Mouse (Mus musculus): Measurements from ENCODE around the gene Prrt3.

The Prrt3 gene

GRCm38 (mm10) chr6:113501388-113502084 lies at the start of gene Prrt3:
Gene Prrt3 (minus strand): TSS chr6:113501931.
- peaks cover 10% of the 10 kb centered on the region for H3K36me3 ChIP-seq (ENCODE audit: insufficient read depth, low read length)
- no peaks in the 10 kb centered on the region for H3K9me3 ChIP-seq (ENCODE audit: low read length)
- H3K4me3 ChIP-seq (replicated peaks; ENCODE audit: low read length), result peak within 1 kb of the TSS; percentile 83
- peaks cover 62% of the 10 kb centered on the region for H3K4me1 ChIP-seq (replicated peaks; ENCODE audit: low read depth, low read length)
- TF ChIP-seq NANOG (IDR thresholded peaks at IDR 0.05; ENCODE audit: borderline replicate concordance, low read length) (no peak), POU5F1 (IDR thresholded peaks at IDR 0.05; ENCODE audit: borderline replicate concordance, low read length) (no peak), CTCF (conservative IDR thresholded peaks at IDR 0.05; ENCODE audit: low read length) (no peak)
- peaks cover 33% of the 10 kb centered on the region for H3K27me3 ChIP-seq (ENCODE audit: insufficient read depth, low read length)

GRCm38 (mm10) chr6:113543906-113544481 lies 42.3 kb upstream of the Prrt3 start:
- no peaks in the 10 kb centered on the region for H3K27me3 ChIP-seq (ENCODE audit: insufficient read depth, low read length)
- H3K4me3 ChIP-seq (replicated peaks; ENCODE audit: low read length), result no peak overlapping the region
- TF ChIP-seq CTCF (conservative IDR thresholded peaks at IDR 0.05; ENCODE audit: low read length), result no peak
- no peak for TF ChIP-seq NANOG (IDR thresholded peaks at IDR 0.05; ENCODE audit: borderline replicate concordance, low read length)
- TF ChIP-seq POU5F1 (IDR thresholded peaks at IDR 0.05; ENCODE audit: borderline replicate concordance, low read length), result no peak
- H3K36me3 ChIP-seq (ENCODE audit: insufficient read depth, low read length), result peaks cover 90% of the 10 kb centered on the region
- H3K4me1 ChIP-seq (replicated peaks; ENCODE audit: low read depth, low read length), result no peaks in the 10 kb centered on the region
- H3K9me3 ChIP-seq (ENCODE audit: low read length), result peaks cover 6% of the 10 kb centered on the region; the same call in 1 of the 2 replicates

- H3K4me3 ChIP-seq (replicated peaks; ENCODE audit: low read length), result no peak overlapping the region
- no peaks in the 10 kb centered on the region for H3K4me1 ChIP-seq (replicated peaks; ENCODE audit: low read depth, low read length)
- H3K36me3 ChIP-seq (ENCODE audit: insufficient read depth, low read length), result peaks cover 87% of the 10 kb centered on the region
- H3K9me3 ChIP-seq (ENCODE audit: low read length), result peaks cover 6% of the 10 kb centered on the region; the same call in 1 of the 2 replicates
- TF ChIP-seq CTCF (conservative IDR thresholded peaks at IDR 0.05; ENCODE audit: low read length), result no peak
- TF ChIP-seq NANOG (IDR thresholded peaks at IDR 0.05; ENCODE audit: borderline replicate concordance, low read length), result no peak
- no peak for TF ChIP-seq POU5F1 (IDR thresholded peaks at IDR 0.05; ENCODE audit: borderline replicate concordance, low read length)
- H3K27me3 ChIP-seq (ENCODE audit: insufficient read depth, low read length), result no peaks in the 10 kb centered on the region
Measured at GRCm38 (mm10) chr6:113541610-113542009, 39.9 kb upstream of the Prrt3 start.

- TF ChIP-seq CTCF (conservative IDR thresholded peaks at IDR 0.05; ENCODE audit: low read length) (no peak), NANOG (IDR thresholded peaks at IDR 0.05; ENCODE audit: borderline replicate concordance, low read length) (no peak), POU5F1 (IDR thresholded peaks at IDR 0.05; ENCODE audit: borderline replicate concordance, low read length) (no peak)
- Histone ChIP-seq H3K36me3 (ENCODE audit: insufficient read depth, low read length) (peaks cover 66% of the 10 kb centered on the region), H3K4me3 (replicated peaks; ENCODE audit: low read length) (no peak overlapping the region), H3K9me3 (ENCODE audit: low read length) (no peaks in the 10 kb centered on the region), H3K27me3 (ENCODE audit: insufficient read depth, low read length) (no peaks in the 10 kb centered on the region), H3K4me1 (replicated peaks; ENCODE audit: low read depth, low read length) (peaks cover 18% of the 10 kb centered on the region)
Measured at GRCm38 (mm10) chr6:113534886-113535285, 33.2 kb upstream of the Prrt3 start.

GRCm38 (mm10) chr6:113531840-113532404 lies 30.2 kb upstream of the Prrt3 start:
- Histone ChIP-seq H3K9me3 (ENCODE audit: low read length) (no peaks in the 10 kb centered on the region), H3K4me3 (replicated peaks; ENCODE audit: low read length) (peak overlapping the region; percentile 96), H3K36me3 (ENCODE audit: insufficient read depth, low read length) (peaks cover 60% of the 10 kb centered on the region), H3K27me3 (ENCODE audit: insufficient read depth, low read length) (no peaks in the 10 kb centered on the region), H3K4me1 (replicated peaks; ENCODE audit: low read depth, low read length) (peaks cover 20% of the 10 kb centered on the region)
- no peak for TF ChIP-seq NANOG (IDR thresholded peaks at IDR 0.05; ENCODE audit: borderline replicate concordance, low read length)
- no peak for TF ChIP-seq CTCF (conservative IDR thresholded peaks at IDR 0.05; ENCODE audit: low read length)
- TF ChIP-seq POU5F1 (IDR thresholded peaks at IDR 0.05; ENCODE audit: borderline replicate concordance, low read length), result no peak

- no peaks in the 10 kb centered on the region for H3K27me3 ChIP-seq (ENCODE audit: insufficient read depth, low read length)
- H3K36me3 ChIP-seq (ENCODE audit: insufficient read depth, low read length), result peaks cover 57% of the 10 kb centered on the region
- TF ChIP-seq NANOG (IDR thresholded peaks at IDR 0.05; ENCODE audit: borderline replicate concordance, low read length), result no peak
- TF ChIP-seq CTCF (conservative IDR thresholded peaks at IDR 0.05; ENCODE audit: low read length), result no peak
- TF ChIP-seq POU5F1 (IDR thresholded peaks at IDR 0.05; ENCODE audit: borderline replicate concordance, low read length), result no peak
- H3K4me3 ChIP-seq (replicated peaks; ENCODE audit: low read length), result peak within 1 kb of the TSS; percentile 96
- peaks cover 20% of the 10 kb centered on the region for H3K4me1 ChIP-seq (replicated peaks; ENCODE audit: low read depth, low read length)
- no peaks in the 10 kb centered on the region for H3K9me3 ChIP-seq (ENCODE audit: low read length)
Measured at GRCm38 (mm10) chr6:113530932-113531839, 29.5 kb upstream of the Prrt3 start, which contains the start of the genes Emc3 and Fancd2. Gene Emc3 (minus strand): TSS chr6:113531652. Gene Fancd2 (plus strand): TSS chr6:113531682.

- TF ChIP-seq POU5F1 (IDR thresholded peaks at IDR 0.05; ENCODE audit: borderline replicate concordance, low read length) (no peak), NANOG (IDR thresholded peaks at IDR 0.05; ENCODE audit: borderline replicate concordance, low read length) (no peak), CTCF (conservative IDR thresholded peaks at IDR 0.05; ENCODE audit: low read length) (no peak)
- Histone ChIP-seq H3K4me1 (replicated peaks; ENCODE audit: low read depth, low read length) (no peaks in the 10 kb centered on the region), H3K27me3 (ENCODE audit: insufficient read depth, low read length) (no peaks in the 10 kb centered on the region), H3K4me3 (replicated peaks; ENCODE audit: low read length) (no peak overlapping the region), H3K9me3 (ENCODE audit: low read length) (no peaks in the 10 kb centered on the region), H3K36me3 (ENCODE audit: insufficient read depth, low read length) (peaks cover 86% of the 10 kb centered on the region)
Measured at GRCm38 (mm10) chr6:113523420-113523819, 21.7 kb upstream of the Prrt3 start.

All from E14TG2a.4 (cell line).